Mouse (Mus musculus) heart, postnatal 0 days (tissue): ENCODE measurements around the gene Map3k20.

Experiments
- CTCF ChIP-seq: IDR thresholded peaks from 2 replicates; pipeline ENCODE4 v1.5.1; 2016; ENCODE audit warnings: antibody characterized with exemption, control low read depth, low read depth
- EP300 ChIP-seq: IDR thresholded peaks from 2 replicates; pipeline ENCODE4 v1.6.1; 2016; ENCODE audit warnings: antibody characterized with exemption, low read depth

- TF ChIP-seq CTCF (no peak), EP300 (no peak)
Measured at GRCm38 (mm10) chr2:72280524-72280923, 4.9 kb upstream of the Map3k20 start.
